22 mouse cellular contexts compared by ENCODE assay signal in the genomic region with DNA sequence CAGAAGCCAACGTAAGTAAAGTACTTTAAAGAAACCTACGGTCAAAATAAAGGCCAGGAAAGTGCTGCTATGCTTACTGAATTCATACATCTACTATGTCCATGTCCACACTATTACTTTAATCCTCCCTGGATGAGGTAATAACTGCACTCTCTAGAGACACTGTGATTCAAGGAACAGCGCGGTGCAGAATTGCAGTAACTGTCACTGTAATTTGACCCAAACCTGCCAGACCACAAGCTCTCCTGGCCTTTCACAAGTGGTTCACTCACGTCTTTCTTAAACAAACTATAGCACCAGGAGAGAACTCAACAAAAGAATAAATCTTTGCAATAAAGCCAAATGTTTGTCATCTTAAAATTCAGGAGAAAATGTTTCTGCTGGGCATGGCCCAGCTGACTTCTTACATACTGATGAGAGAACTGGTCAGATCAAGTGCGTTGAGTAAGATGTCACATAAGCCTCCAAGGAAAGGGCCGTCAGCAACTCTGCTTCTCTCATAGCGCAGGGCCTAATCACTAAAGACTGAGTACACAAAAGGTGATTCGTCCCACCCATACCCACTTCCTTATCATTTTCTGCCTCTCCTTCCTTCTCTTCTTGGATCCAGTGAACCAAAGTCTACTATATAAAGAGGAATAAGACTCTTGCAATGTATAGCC.
DNase-seq lines count a peak whose midpoint lies in the region; ATAC-seq and TF ChIP-seq lines count a peak whose summit lies in the region.
"Had no signal": no experiment of that assay in that cellular context is flagged by ENCODE, and none has a peak within 500 bp of the region (broad histone marks: within the 10 kb centered on the region; RNA-seq: fewer than 3 reads in every experiment).

No protein-coding gene starts in this region.

- WGBS in intestine, embryonic 15.5 days: 56% methylated on average over 9 of the region's 9 CpGs
- WGBS in intestine, postnatal 0 days: 53% methylated on average over 9 of the region's 9 CpGs
- 49% methylated on average over 9 of the region's 9 CpGs for WGBS in lung, embryonic 15.5 days
- 82% methylated on average over 9 of the region's 9 CpGs for WGBS in midbrain, embryonic 11.5 days
- 84% methylated on average over 9 of the region's 9 CpGs for WGBS in midbrain, postnatal 0 days
- WGBS in stomach, postnatal 0 days: 45% methylated on average over 9 of the region's 9 CpGs

- 0 out of 2 replicates have a peak, but pooled peaks cover 1% of the 10 kb centered on the region for H3K4me1 ChIP-seq in intestine, embryonic 15.5 days (replicated peaks)
- no peaks in the 10 kb centered on the region for H3K4me1 ChIP-seq in intestine, postnatal 0 days (replicated peaks; ENCODE audit: control insufficient read depth, insufficient read depth, low read length)
- H3K4me1 ChIP-seq in lung, embryonic 15.5 days: peaks cover 13% of the 10 kb centered on the region
- peaks cover 8% of the 10 kb centered on the region for H3K4me1 ChIP-seq in midbrain, embryonic 11.5 days (ENCODE audit: control insufficient read depth, insufficient read depth, low read length)
- peaks cover 1% of the 10 kb centered on the region; the same call in 1 of the 2 replicates for H3K4me1 ChIP-seq in midbrain, postnatal 0 days (ENCODE audit: insufficient read depth, low read length)
- no peaks in the 10 kb centered on the region; the same call in 1 of the 2 replicates for H3K4me1 ChIP-seq in stomach, postnatal 0 days (replicated peaks; ENCODE audit: control insufficient read depth, insufficient read depth)

- H3K36me3 ChIP-seq in intestine, embryonic 15.5 days: no peaks in the 10 kb centered on the region
- peaks cover 3% of the 10 kb centered on the region; the same call in 1 of the 2 replicates for H3K36me3 ChIP-seq in intestine, postnatal 0 days (ENCODE audit: control insufficient read depth, insufficient read depth)
- peaks cover 4% of the 10 kb centered on the region; the same call in 1 of the 2 replicates for H3K36me3 ChIP-seq in lung, embryonic 15.5 days
- H3K36me3 ChIP-seq in midbrain, embryonic 11.5 days (ENCODE audit: control insufficient read depth, insufficient read depth, low read length): no peaks in the 10 kb centered on the region
- no peaks in the 10 kb centered on the region for H3K36me3 ChIP-seq in midbrain, postnatal 0 days (ENCODE audit: insufficient read depth, low read length)
- H3K36me3 ChIP-seq in stomach, postnatal 0 days (ENCODE audit: control insufficient read depth, insufficient read depth, low read length): peaks cover 3% of the 10 kb centered on the region; the same call in 1 of the 2 replicates

- no peak overlapping the region for H3K9ac ChIP-seq in intestine, embryonic 15.5 days
- no peak overlapping the region for H3K9ac ChIP-seq in intestine, postnatal 0 days (ENCODE audit: low read depth, low read length)
- H3K9ac ChIP-seq in lung, embryonic 15.5 days: no peak overlapping the region
- no peak overlapping the region for H3K9ac ChIP-seq in midbrain, embryonic 11.5 days (ENCODE audit: low read length)
- H3K9ac ChIP-seq in midbrain, postnatal 0 days (replicated peaks; ENCODE audit: low read length, poor library complexity, severe bottlenecking): no peak overlapping the region
- no peak overlapping the region for H3K9ac ChIP-seq in stomach, postnatal 0 days (ENCODE audit: low read length)
- H3K9ac ChIP-seq: embryonic facial prominence, embryonic 15.5 days; heart, embryonic 13.5 days; hindbrain, embryonic 12.5 days had no signal

- no peak for TF ChIP-seq CTCF in intestine, postnatal 0 days (IDR thresholded peaks at IDR 0.05; ENCODE audit: low read depth)
- TF ChIP-seq CTCF in midbrain, postnatal 0 days (IDR thresholded peaks at IDR 0.05): no peak
- TF ChIP-seq CTCF in stomach, postnatal 0 days (IDR thresholded peaks at IDR 0.05; ENCODE audit: low read depth): no peak

- H3K4me2 ChIP-seq in intestine, embryonic 15.5 days (replicated peaks): no peak overlapping the region
- no peak overlapping the region for H3K4me2 ChIP-seq in intestine, postnatal 0 days (replicated peaks; ENCODE audit: low read depth)
- no peak overlapping the region for H3K4me2 ChIP-seq in lung, embryonic 15.5 days
- H3K4me2 ChIP-seq in midbrain, embryonic 11.5 days: no peak overlapping the region
- no peak overlapping the region for H3K4me2 ChIP-seq in midbrain, postnatal 0 days (ENCODE audit: low read depth, low read length, poor library complexity, severe bottlenecking)
- no peak overlapping the region for H3K4me2 ChIP-seq in stomach, postnatal 0 days (replicated peaks; ENCODE audit: low read depth)
- H3K4me2 ChIP-seq: embryonic facial prominence, embryonic 15.5 days; heart, embryonic 13.5 days; hindbrain, embryonic 12.5 days had no signal

- no peaks in the 10 kb centered on the region for H3K27me3 ChIP-seq in intestine, embryonic 15.5 days (replicated peaks)
- no peaks in the 10 kb centered on the region for H3K27me3 ChIP-seq in intestine, postnatal 0 days (replicated peaks; ENCODE audit: control insufficient read depth, insufficient read depth, low read length)
- H3K27me3 ChIP-seq in lung, embryonic 15.5 days: no peaks in the 10 kb centered on the region
- H3K27me3 ChIP-seq in midbrain, embryonic 11.5 days (ENCODE audit: control insufficient read depth, insufficient read depth, low read length): no peaks in the 10 kb centered on the region
- no peaks in the 10 kb centered on the region for H3K27me3 ChIP-seq in midbrain, postnatal 0 days (ENCODE audit: insufficient read depth, low read length)
- no peaks in the 10 kb centered on the region for H3K27me3 ChIP-seq in stomach, postnatal 0 days (ENCODE audit: control insufficient read depth, insufficient read depth, low read length)
- H3K27me3 ChIP-seq: embryonic facial prominence, embryonic 15.5 days; heart, embryonic 13.5 days; hindbrain, embryonic 12.5 days had no signal

- H3K9me3 ChIP-seq in intestine, embryonic 15.5 days: no peaks in the 10 kb centered on the region
- no peaks in the 10 kb centered on the region for H3K9me3 ChIP-seq in intestine, postnatal 0 days (ENCODE audit: control insufficient read depth)
- no peaks in the 10 kb centered on the region for H3K9me3 ChIP-seq in lung, embryonic 15.5 days
- H3K9me3 ChIP-seq in midbrain, embryonic 11.5 days (ENCODE audit: control insufficient read depth, low read length): no peaks in the 10 kb centered on the region
- no peaks in the 10 kb centered on the region for H3K9me3 ChIP-seq in midbrain, postnatal 0 days (ENCODE audit: low read length)
- no peaks in the 10 kb centered on the region for H3K9me3 ChIP-seq in stomach, postnatal 0 days (ENCODE audit: control insufficient read depth, low read length)
- H3K9me3 ChIP-seq: embryonic facial prominence, embryonic 15.5 days; heart, embryonic 13.5 days; hindbrain, embryonic 12.5 days had no signal

- ATAC-seq in intestine, embryonic 15.5 days: 0 out of 2 replicates have a peak, but pooled peaks have one; percentile 45
- no peak for ATAC-seq in intestine, postnatal 0 days
- ATAC-seq in lung, embryonic 15.5 days (ENCODE audit: borderline replicate concordance, extremely low read depth, low FRiP score, low TSS enrichment): 0 out of 2 replicates have a peak, but pooled peaks have one; percentile 49
- ATAC-seq in midbrain, embryonic 11.5 days (ENCODE audit: low FRiP score): no peak
- ATAC-seq in midbrain, postnatal 0 days (ENCODE audit: low FRiP score): no peak
- peak; percentile 89 for ATAC-seq in stomach, postnatal 0 days (ENCODE audit: low FRiP score, low TSS enrichment)
- ATAC-seq: forebrain, embryonic 14.5 days; hindbrain, embryonic 16.5 days had no signal

- H3K4me3 ChIP-seq in intestine, embryonic 15.5 days (replicated peaks): no peak overlapping the region
- H3K4me3 ChIP-seq in intestine, postnatal 0 days (ENCODE audit: low read depth, low read length): no peak overlapping the region
- H3K4me3 ChIP-seq in lung, embryonic 15.5 days: no peak overlapping the region
- H3K4me3 ChIP-seq in midbrain, embryonic 11.5 days (ENCODE audit: low read depth, low read length): no peak overlapping the region
- no peak overlapping the region for H3K4me3 ChIP-seq in midbrain, postnatal 0 days (ENCODE audit: low read depth, low read length)
- no peak overlapping the region for H3K4me3 ChIP-seq in stomach, postnatal 0 days (ENCODE audit: low read depth, low read length)
- H3K4me3 ChIP-seq: embryonic facial prominence, embryonic 15.5 days; erythroblast, embryonic 14.5 days; forebrain, embryonic 10.5 days; gastrocnemius, adult 2 months; heart, embryonic 13.5 days; hindbrain, embryonic 12.5 days had no signal

- H3K27ac ChIP-seq in intestine, embryonic 15.5 days: no peak overlapping the region
- no peak overlapping the region for H3K27ac ChIP-seq in intestine, postnatal 0 days (ENCODE audit: low read depth, low read length)
- H3K27ac ChIP-seq in lung, embryonic 15.5 days: peak overlapping the region; percentile 22
- no peak overlapping the region for H3K27ac ChIP-seq in midbrain, embryonic 11.5 days (ENCODE audit: low read depth, low read length)
- no peak overlapping the region for H3K27ac ChIP-seq in midbrain, postnatal 0 days (ENCODE audit: low read depth, low read length)
- H3K27ac ChIP-seq in stomach, postnatal 0 days (replicated peaks): 0 out of 2 replicates have a peak overlapping the region, but pooled peaks have one; percentile 40
- H3K27ac ChIP-seq: embryonic facial prominence, embryonic 15.5 days; gastrocnemius, adult 2 months; hindbrain, embryonic 12.5 days had no signal

- DNase-seq in lung, postnatal 14 days: no peak
- DNase-seq in midbrain, embryonic 11.5 days (ENCODE audit: low spot score, missing footprints): peak; percentile 73
- DNase-seq in midbrain, postnatal 0 days (ENCODE audit: low spot score): no peak
- peak; percentile 33 for DNase-seq in stomach, postnatal 0 days (ENCODE audit: low spot score)
- no peak for DNase-seq in spleen, postnatal 36 days (ENCODE audit: low spot score in 2 of 2)
- DNase-seq: adrenal gland, adult 2 months; adrenal gland, postnatal 25 days; cerebellum, adult 11-12 months; cerebellum, adult 9-10 months; gastrocnemius, adult 2 months; gastrocnemius, postnatal 25 days; heart, postnatal 4 days had no signal

- no peak for TF ChIP-seq EP300 in stomach, postnatal 0 days (optimal IDR thresholded peaks at IDR 0.05)

Comparison
In these comparisons a context has a peak if more than half of its experiments do, and no peak if none do; other contexts are left out.
1. ATAC-seq: peak in intestine, embryonic 15.5 days (single experiment), lung, embryonic 15.5 days (single experiment) and stomach, postnatal 0 days (single experiment); none in intestine, postnatal 0 days (single experiment), midbrain, embryonic 11.5 days (single experiment) and midbrain, postnatal 0 days (single experiment).
2. DNase-seq: peak in midbrain, embryonic 11.5 days (single experiment) and stomach, postnatal 0 days (single experiment); none in lung, postnatal 14 days (single experiment), midbrain, postnatal 0 days (single experiment) and spleen, postnatal 36 days (0 of 2).
3. H3K27ac ChIP-seq: peak in lung, embryonic 15.5 days (single experiment) and stomach, postnatal 0 days (single experiment); none in intestine, embryonic 15.5 days (single experiment), intestine, postnatal 0 days (single experiment), midbrain, embryonic 11.5 days (single experiment) and midbrain, postnatal 0 days (single experiment).